Mouse (Mus musculus) cortical plate, adult 2 months (tissue): ENCODE data around the gene Vps52.

Experiments
- CTCF ChIP-seq: fragments of 200-500 bp; IDR thresholded peaks from 2 replicates; pipeline ENCODE4 v1.5.1; 2011; ENCODE audit warnings: mild to moderate bottlenecking, control low read depth, low read length; ENCODE audit not compliant: insufficient read depth; ENCODE audit errors: extremely low read depth
- POLR2A ChIP-seq: fragments of 200-500 bp; IDR thresholded peaks from 2 replicates; pipeline ENCODE4 v1.6.1; 2011; ENCODE audit warnings: mild to moderate bottlenecking, low read length, control low read depth; ENCODE audit not compliant: insufficient read depth; ENCODE audit errors: extremely low read depth

- no peak for TF ChIP-seq CTCF
- TF ChIP-seq POLR2A: no peak
These were observed 13.8 kb downstream of the Vps52 start for GRCm38 (mm10) chr17:33969394-33969793.
